Mouse (Mus musculus): ENCODE data around the gene 4930415O20Rik. TPM values are rescaled to one million over a fixed set of nuclear protein-coding genes. Genes with fewer than 3 reads are reported as not detected.
"Not testable (repeated sequence)": the region's sequence is repeated elsewhere in the genome, so short reads cannot be mapped to it uniquely, and the experiment has no call there.

The 4930415O20Rik gene
- polyA plus RNA-seq, 1 experiment from 2014 or later: not detected

DNA sequence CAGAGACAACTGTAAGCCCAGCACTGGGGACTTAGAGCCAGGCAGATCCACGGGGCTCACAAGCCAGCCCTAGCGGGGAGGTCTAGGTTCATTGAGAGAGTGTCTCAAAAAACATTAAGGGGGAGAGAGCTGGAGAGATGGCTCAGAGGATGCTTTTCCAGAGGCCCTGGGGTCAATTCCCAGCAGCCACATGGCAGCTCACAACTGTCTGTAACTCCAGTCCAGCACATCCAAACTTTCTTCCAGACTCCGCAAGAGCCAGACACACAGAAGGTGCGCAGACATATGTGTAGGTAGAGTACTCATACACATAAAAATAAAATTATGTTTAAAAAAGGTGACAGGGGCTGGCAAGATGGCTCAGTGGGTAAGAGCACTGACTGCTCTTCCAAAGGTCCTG lies 2.5 kb downstream of the 4930415O20Rik start:
- H3K36me3 ChIP-seq: no peaks in the 10 kb centered on the region
- ATAC-seq (ENCODE audit: low FRiP score, low read depth): no peak
- no peaks in the 10 kb centered on the region for H3K27me3 ChIP-seq
- H3K4me1 ChIP-seq: peaks cover 9% of the 10 kb centered on the region
- 85% methylated on average over 4 of the region's 4 CpGs for WGBS
- no peak overlapping the region for H3K27ac ChIP-seq (replicated peaks)
- H3K9ac ChIP-seq (replicated peaks): no peak overlapping the region
- H3K9me3 ChIP-seq: no peaks in the 10 kb centered on the region
- no peak overlapping the region for H3K4me3 ChIP-seq
- no peak overlapping the region for H3K4me2 ChIP-seq (replicated peaks)

DNA sequence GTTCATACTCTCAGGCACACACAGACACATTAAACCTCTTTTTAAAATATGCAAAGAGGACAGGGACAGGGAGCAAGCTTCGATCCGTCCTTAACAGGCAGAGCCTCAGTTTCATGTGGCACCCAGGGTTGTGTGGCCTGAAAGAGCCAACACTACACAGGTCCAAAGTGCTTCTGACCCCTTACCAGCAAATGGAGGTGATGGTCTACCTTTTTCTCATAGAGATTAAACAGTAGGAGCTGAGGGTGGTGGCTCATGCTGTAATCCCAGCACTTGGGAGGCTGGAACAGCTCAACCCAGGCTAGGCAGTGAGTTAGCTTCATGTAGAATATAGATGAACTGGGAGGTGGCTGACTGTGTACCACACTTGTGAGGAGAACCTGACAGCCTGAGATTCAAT lies 8.5 kb downstream of the 4930415O20Rik start:
- H3K4me3 ChIP-seq: no peak overlapping the region
- 72% methylated on average over 2 of the region's 2 CpGs for WGBS
- 0 out of 2 replicates have a peak overlapping the region, but pooled peaks have one; percentile 11 for H3K9ac ChIP-seq (replicated peaks)

DNA sequence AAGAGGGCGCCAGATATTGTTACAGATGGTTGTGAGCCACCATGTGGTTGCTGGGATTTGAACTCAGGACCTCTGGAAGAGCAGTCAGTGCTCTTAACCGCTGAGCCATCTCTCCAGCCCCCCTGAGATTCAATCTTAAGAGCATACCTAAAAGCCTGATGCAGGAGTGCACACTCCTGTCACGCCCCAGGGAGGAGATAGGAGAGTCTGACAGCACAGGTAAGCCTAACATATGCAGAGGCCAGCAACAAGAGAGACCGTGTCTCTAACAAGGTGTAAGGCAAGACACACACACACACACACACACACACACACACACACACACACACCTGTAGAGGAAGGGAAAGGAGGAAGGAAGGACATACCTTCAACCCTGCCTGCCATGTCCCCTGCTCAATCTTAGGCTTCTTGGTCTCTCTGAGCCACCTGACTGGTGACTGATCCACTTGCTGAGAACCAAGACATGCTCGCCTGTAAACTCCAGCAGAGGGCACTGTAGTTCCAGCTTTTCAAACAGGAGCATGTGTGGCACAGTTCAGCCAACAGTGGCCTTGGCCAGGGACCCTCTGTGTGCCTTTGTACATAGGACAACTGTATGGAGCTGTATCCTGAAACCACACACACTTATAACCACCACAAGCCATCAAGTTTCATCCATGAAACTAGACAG lies 9.1 kb downstream of the 4930415O20Rik start:
- H3K4me3 ChIP-seq: no peak overlapping the region
- no peaks in the 10 kb centered on the region for H3K27me3 ChIP-seq
- H3K9me3 ChIP-seq: no peaks in the 10 kb centered on the region
- 31% methylated on average over 5 of the region's 5 CpGs for WGBS
- no peak overlapping the region for H3K9ac ChIP-seq (replicated peaks)
- H3K36me3 ChIP-seq: no peaks in the 10 kb centered on the region
- ATAC-seq (ENCODE audit: low FRiP score, low read depth): peak; percentile 84
- H3K27ac ChIP-seq (replicated peaks): no peak overlapping the region
- H3K4me2 ChIP-seq (replicated peaks): no peak overlapping the region
- no peaks in the 10 kb centered on the region for H3K4me1 ChIP-seq

More for the DNA sequence above, 8.5 kb downstream of the 4930415O20Rik start:
- Histone ChIP-seq H3K4me2 (replicated peaks) (no peak overlapping the region), H3K4me1 (no peaks in the 10 kb centered on the region), H3K27me3 (no peaks in the 10 kb centered on the region), H3K9me3 (no peaks in the 10 kb centered on the region), H3K27ac (replicated peaks) (no peak overlapping the region), H3K36me3 (no peaks in the 10 kb centered on the region)
- ATAC-seq (ENCODE audit: low FRiP score, low read depth): no peak

DNA sequence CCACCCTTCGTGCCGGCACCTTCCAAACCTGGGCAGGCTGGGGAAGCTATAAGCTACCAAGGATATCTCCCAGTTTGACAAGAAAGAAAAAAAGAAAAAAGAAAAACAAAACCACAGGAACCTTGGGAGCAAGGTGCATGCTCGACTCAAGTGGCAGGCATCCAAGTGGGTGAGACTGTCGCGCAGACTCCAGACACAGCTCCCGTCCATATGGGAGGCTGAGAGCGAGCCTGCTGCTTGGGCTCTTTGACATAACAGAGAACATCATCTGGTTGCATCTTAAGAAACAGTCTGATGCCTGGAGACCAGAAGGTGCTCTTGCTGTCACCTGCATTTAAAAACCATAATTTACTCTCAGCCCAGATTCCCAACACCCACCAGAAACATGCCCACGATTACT lies 11.6 kb downstream of the 4930415O20Rik start:
- Histone ChIP-seq H3K4me1 (no peaks in the 10 kb centered on the region), H3K9me3 (no peaks in the 10 kb centered on the region), H3K9ac (replicated peaks) (no peak overlapping the region), H3K27ac (replicated peaks) (no peak overlapping the region), H3K36me3 (no peaks in the 10 kb centered on the region), H3K27me3 (no peaks in the 10 kb centered on the region), H3K4me3 (no peak overlapping the region), H3K4me2 (replicated peaks) (no peak overlapping the region)
- 89% methylated on average over 8 of the region's 8 CpGs for WGBS
- no peak for ATAC-seq (ENCODE audit: low FRiP score, low read depth)

- Histone ChIP-seq H3K9me3 (no peaks in the 10 kb centered on the region), H3K4me2 (replicated peaks) (no peak overlapping the region), H3K27ac (replicated peaks) (no peak overlapping the region), H3K27me3 (no peaks in the 10 kb centered on the region), H3K4me1 (no peaks in the 10 kb centered on the region), H3K9ac (replicated peaks) (no peak overlapping the region), H3K36me3 (no peaks in the 10 kb centered on the region), H3K4me3 (no peak overlapping the region)
- no peak for ATAC-seq (ENCODE audit: low FRiP score, low read depth)
- WGBS: 77% methylated on average over 8 of the region's 8 CpGs
Observed at GRCm38 (mm10) chr15:98582996-98583395, 12.2 kb downstream of the 4930415O20Rik start.

GRCm38 (mm10) chr15:98585421-98585820 lies 14.6 kb downstream of the 4930415O20Rik start:
- Histone ChIP-seq H3K9ac (replicated peaks) (no peak overlapping the region), H3K4me1 (no peaks in the 10 kb centered on the region), H3K36me3 (peaks cover 13% of the 10 kb centered on the region), H3K4me3 (no peak overlapping the region), H3K27me3 (no peaks in the 10 kb centered on the region), H3K4me2 (replicated peaks) (no peak overlapping the region), H3K9me3 (no peaks in the 10 kb centered on the region), H3K27ac (replicated peaks) (no peak overlapping the region)
- 52% methylated on average over 7 of the region's 7 CpGs for WGBS
- ATAC-seq (ENCODE audit: low FRiP score, low read depth): no peak

- not testable (repeated sequence) for H3K9me3 ChIP-seq; H3K27ac ChIP-seq (replicated peaks); H3K4me2 ChIP-seq (replicated peaks); H3K4me3 ChIP-seq; H3K27me3 ChIP-seq; H3K9ac ChIP-seq (replicated peaks); ATAC-seq (ENCODE audit: low FRiP score, low read depth); H3K4me1 ChIP-seq
- peaks cover 20% of the 10 kb centered on the region for H3K36me3 ChIP-seq
- 83% methylated on average over 9 of the region's 9 CpGs for WGBS
Observed at GRCm38 (mm10) chr15:98586141-98586540, 15.3 kb downstream of the 4930415O20Rik start.

GRCm38 (mm10) chr15:98587751-98588150 lies 16.9 kb downstream of the 4930415O20Rik start:
- H3K27ac ChIP-seq (replicated peaks): no peak overlapping the region
- no peak overlapping the region for H3K4me2 ChIP-seq (replicated peaks)
- no peaks in the 10 kb centered on the region for H3K27me3 ChIP-seq
- no peak overlapping the region for H3K4me3 ChIP-seq
- 90% methylated on average over 11 of the region's 11 CpGs for WGBS
- no peaks in the 10 kb centered on the region for H3K4me1 ChIP-seq
- H3K9ac ChIP-seq (replicated peaks): no peak overlapping the region
- peaks cover 36% of the 10 kb centered on the region for H3K36me3 ChIP-seq
- H3K9me3 ChIP-seq: no peaks in the 10 kb centered on the region
- no peak for ATAC-seq (ENCODE audit: low FRiP score, low read depth)

- WGBS: 70% methylated on average over 7 of the region's 7 CpGs
- Histone ChIP-seq H3K9ac (replicated peaks) (no peak overlapping the region), H3K4me3 (no peak overlapping the region), H3K36me3 (peaks cover 57% of the 10 kb centered on the region), H3K9me3 (no peaks in the 10 kb centered on the region), H3K4me2 (replicated peaks) (no peak overlapping the region), H3K27ac (replicated peaks) (no peak overlapping the region), H3K4me1 (no peaks in the 10 kb centered on the region), H3K27me3 (no peaks in the 10 kb centered on the region)
- no peak for ATAC-seq (ENCODE audit: low FRiP score, low read depth)
Observed at GRCm38 (mm10) chr15:98589640-98590336, 19.0 kb downstream of the 4930415O20Rik start.

DNA sequence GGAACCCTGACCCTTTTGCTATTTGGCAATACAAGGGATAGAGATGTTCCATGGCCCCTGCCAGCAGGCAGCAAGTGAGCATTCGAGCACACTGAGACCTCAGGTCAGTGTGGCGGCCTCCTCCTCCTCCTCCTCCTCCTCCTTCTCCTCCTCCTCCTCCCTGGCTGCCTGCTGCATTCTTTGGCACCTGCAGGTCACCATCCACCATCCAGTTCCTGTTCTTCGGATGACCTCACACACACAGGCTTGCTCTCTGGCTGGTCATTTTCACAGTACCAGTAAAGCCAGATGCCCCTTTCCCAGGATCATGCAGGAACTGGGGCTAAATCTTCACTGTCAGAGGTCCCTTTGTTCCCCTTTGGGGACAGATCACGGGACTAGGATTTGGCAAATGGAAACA lies 20.6 kb downstream of the 4930415O20Rik start:
- no peak overlapping the region for H3K9ac ChIP-seq (replicated peaks)
- no peak for ATAC-seq (ENCODE audit: low FRiP score, low read depth)
- H3K9me3 ChIP-seq: no peaks in the 10 kb centered on the region
- no peaks in the 10 kb centered on the region for H3K27me3 ChIP-seq
- H3K4me1 ChIP-seq: no peaks in the 10 kb centered on the region
- no peak overlapping the region for H3K27ac ChIP-seq (replicated peaks)
- 64% methylated on average over 4 of the region's 4 CpGs for WGBS
- H3K4me2 ChIP-seq (replicated peaks): no peak overlapping the region
- peaks cover 73% of the 10 kb centered on the region for H3K36me3 ChIP-seq
- H3K4me3 ChIP-seq: no peak overlapping the region

- Histone ChIP-seq H3K4me1 (no peaks in the 10 kb centered on the region), H3K9ac (replicated peaks) (no peak overlapping the region), H3K27me3 (no peaks in the 10 kb centered on the region), H3K27ac (replicated peaks) (no peak overlapping the region), H3K9me3 (no peaks in the 10 kb centered on the region), H3K36me3 (peaks cover 95% of the 10 kb centered on the region), H3K4me2 (replicated peaks) (no peak overlapping the region), H3K4me3 (no peak overlapping the region)
- no peak for ATAC-seq (ENCODE audit: low FRiP score, low read depth)
- WGBS: 88% methylated on average over 19 of the region's 19 CpGs
Observed at GRCm38 (mm10) chr15:98594193-98594592, 23.4 kb downstream of the 4930415O20Rik start.

- H3K27me3 ChIP-seq: no peaks in the 10 kb centered on the region
- H3K4me3 ChIP-seq: no peak overlapping the region
- no peaks in the 10 kb centered on the region for H3K9me3 ChIP-seq
- H3K4me1 ChIP-seq: no peaks in the 10 kb centered on the region
- no peak for ATAC-seq (ENCODE audit: low FRiP score, low read depth)
- H3K9ac ChIP-seq (replicated peaks): no peak overlapping the region
- H3K4me2 ChIP-seq (replicated peaks): no peak overlapping the region
- no peak overlapping the region for H3K27ac ChIP-seq (replicated peaks)
- WGBS: 93% methylated on average over 5 of the region's 5 CpGs
- peaks cover 97% of the 10 kb centered on the region for H3K36me3 ChIP-seq
Observed at GRCm38 (mm10) chr15:98595049-98595448, 24.2 kb downstream of the 4930415O20Rik start.
